Mouse (Mus musculus): ENCODE measurements around the gene Thoc6. TPM values are rescaled to one million over a fixed set of nuclear protein-coding genes. Genes with fewer than 3 reads are reported as not detected.
A peak's percentile ranks its signal among the peaks of the same experiment; 100 is the strongest.

The Thoc6 gene
- polyA plus RNA-seq, 1 experiment from 2014 or later: 51.9 TPM

DNA sequence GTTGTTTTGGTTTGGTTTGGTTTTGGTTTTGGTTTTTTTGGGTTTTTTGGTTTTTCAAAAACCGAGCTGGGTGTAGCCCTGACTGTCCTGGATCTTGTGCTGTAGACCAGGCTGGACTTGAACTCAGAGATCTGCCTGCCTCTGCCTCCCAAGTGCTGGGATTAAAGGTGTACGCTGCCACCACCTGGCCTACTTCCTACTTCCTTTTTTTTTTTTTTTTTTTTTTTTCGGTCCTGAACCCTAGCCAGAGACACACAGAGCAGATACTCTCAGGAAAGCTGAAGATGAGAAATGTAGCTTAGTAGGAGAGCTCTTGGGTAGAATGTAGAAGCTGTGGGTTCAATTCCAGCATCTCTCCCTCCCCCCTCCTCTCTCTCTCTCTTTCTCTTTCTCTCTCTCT, 15.2 kb downstream of the Thoc6 start:
- H3K36me3 ChIP-seq: no peaks in the 10 kb centered on the region

DNA sequence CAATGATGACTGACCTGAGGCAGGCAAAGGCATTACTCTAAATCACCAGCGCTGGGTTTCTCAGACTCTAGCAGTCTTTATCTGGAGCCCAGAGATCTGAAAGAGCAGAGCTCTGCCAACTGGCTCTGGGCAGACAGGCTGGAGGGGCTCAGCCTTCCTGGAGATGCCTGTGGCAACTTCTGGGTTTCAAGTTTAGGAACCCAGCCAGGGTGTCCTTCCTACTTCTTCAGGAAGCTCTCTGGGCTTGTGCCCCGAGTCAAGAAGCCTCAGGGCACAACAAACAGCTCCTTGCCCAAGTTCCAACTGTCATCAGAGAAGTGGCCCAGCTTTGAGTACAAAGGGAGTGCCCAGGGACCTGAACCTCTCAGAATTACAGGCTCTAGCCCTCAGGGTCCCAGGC, 19.3 kb downstream of the Thoc6 start:
- H3K9ac ChIP-seq: no peak overlapping the region
- 56% methylated on average over 2 of the region's 2 CpGs for WGBS

More for the DNA sequence above, 15.2 kb downstream of the Thoc6 start:
- WGBS: 87% methylated on average over 3 of the region's 3 CpGs
- H3K4me1 ChIP-seq (replicated peaks): peaks cover 8% of the 10 kb centered on the region
- no peak overlapping the region for H3K9ac ChIP-seq
- ATAC-seq (ENCODE audit: low read depth): no peak
- no peak overlapping the region for H3K4me3 ChIP-seq
- H3K4me2 ChIP-seq: no peak overlapping the region
- peaks cover 55% of the 10 kb centered on the region for H3K27me3 ChIP-seq
- H3K9me3 ChIP-seq: no peaks in the 10 kb centered on the region
- no peak overlapping the region for H3K27ac ChIP-seq (replicated peaks)

DNA sequence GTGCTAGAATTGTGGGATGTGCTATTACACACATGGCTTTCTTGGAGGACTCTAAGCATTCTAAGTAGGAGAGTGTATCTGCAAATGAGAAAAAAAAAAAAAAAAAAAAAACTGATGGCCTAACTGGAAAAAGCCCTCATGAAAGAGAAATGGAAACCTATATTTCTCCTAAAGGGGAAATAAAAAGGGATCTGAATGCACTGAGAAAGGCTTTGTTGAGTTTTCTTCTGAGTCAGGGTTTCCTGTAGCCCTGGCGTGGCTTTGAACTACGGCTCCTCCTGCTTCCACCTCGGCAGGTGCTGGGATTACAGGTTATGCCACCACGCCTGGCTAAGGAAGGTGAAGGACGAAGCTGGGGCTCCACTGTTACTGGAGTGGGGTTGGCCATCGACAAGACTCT, 19.7 kb downstream of the Thoc6 start:
- Histone ChIP-seq H3K36me3 (no peaks in the 10 kb centered on the region), H3K4me2 (no peak overlapping the region), H3K9ac (no peak overlapping the region), H3K27ac (replicated peaks) (no peak overlapping the region), H3K27me3 (peaks cover 10% of the 10 kb centered on the region), H3K4me3 (no peak overlapping the region), H3K9me3 (no peaks in the 10 kb centered on the region), H3K4me1 (replicated peaks) (no peaks in the 10 kb centered on the region)
- WGBS: 59% methylated on average over 6 of the region's 6 CpGs
- no peak for ATAC-seq (ENCODE audit: low read depth)

More for the DNA sequence above, 19.3 kb downstream of the Thoc6 start:
- H3K4me3 ChIP-seq: no peak overlapping the region
- ATAC-seq (ENCODE audit: low read depth): no peak
- no peaks in the 10 kb centered on the region for H3K9me3 ChIP-seq
- no peaks in the 10 kb centered on the region for H3K4me1 ChIP-seq (replicated peaks)
- H3K4me2 ChIP-seq: no peak overlapping the region
- no peaks in the 10 kb centered on the region for H3K36me3 ChIP-seq
- H3K27me3 ChIP-seq: peaks cover 14% of the 10 kb centered on the region
- H3K27ac ChIP-seq (replicated peaks): no peak overlapping the region

- Histone ChIP-seq H3K4me3 (no peak overlapping the region), H3K36me3 (no peaks in the 10 kb centered on the region), H3K9ac (no peak overlapping the region), H3K4me1 (replicated peaks) (no peaks in the 10 kb centered on the region), H3K27ac (replicated peaks) (no peak overlapping the region), H3K9me3 (no peaks in the 10 kb centered on the region), H3K27me3 (peaks cover 7% of the 10 kb centered on the region; the same call in 1 of the 2 replicates), H3K4me2 (no peak overlapping the region)
- 67% methylated on average over 2 of the region's 2 CpGs for WGBS
- no peak for ATAC-seq (ENCODE audit: low read depth)
Observed at GRCm38 (mm10) chr17:23653324-23653723, 20.4 kb downstream of the Thoc6 start.

DNA sequence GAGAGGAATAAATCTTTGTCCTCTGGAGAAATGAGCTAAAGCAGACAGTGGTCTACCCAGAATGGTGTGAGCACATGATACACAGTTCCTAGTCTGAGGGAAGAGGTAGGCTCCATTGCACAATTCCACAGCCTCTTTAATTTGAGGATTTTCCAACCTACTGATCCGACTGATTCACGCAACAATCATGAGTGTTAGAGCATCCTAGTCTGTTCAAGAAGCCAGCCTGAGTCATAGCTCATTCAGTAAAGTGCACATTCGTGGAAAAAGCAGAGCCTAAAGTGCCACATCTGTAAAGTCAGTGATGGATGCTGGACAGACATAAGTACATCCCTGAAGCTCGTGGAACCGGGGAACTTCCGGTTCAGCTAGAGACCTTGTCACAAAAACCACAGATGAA, 22.3 kb downstream of the Thoc6 start:
- Histone ChIP-seq H3K27ac (replicated peaks) (no peak overlapping the region), H3K4me2 (no peak overlapping the region), H3K27me3 (peaks cover 13% of the 10 kb centered on the region), H3K9me3 (no peaks in the 10 kb centered on the region), H3K36me3 (no peaks in the 10 kb centered on the region), H3K9ac (no peak overlapping the region), H3K4me1 (replicated peaks) (no peaks in the 10 kb centered on the region), H3K4me3 (no peak overlapping the region)
- no peak for ATAC-seq (ENCODE audit: low read depth)
- WGBS: 83% methylated on average over 6 of the region's 6 CpGs

DNA sequence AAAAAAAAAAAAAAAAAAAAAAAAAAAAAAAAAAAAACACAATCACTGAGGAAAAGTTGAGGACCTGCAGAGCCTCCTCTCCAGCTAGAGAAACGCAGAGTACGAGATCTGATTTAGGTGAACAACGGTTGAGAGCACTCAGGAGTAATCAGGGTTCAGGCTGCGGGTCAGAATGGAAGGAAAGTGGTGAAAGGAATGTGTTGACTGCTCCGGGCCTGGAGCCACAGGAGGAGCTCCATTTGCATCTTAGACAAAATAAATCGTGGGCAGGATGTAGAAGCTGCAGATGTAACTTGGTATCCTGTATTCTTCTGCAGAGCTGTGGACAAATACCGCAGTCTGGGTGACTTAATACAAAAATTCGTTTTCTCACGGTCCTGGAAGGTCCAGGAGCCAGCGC, 27.8 kb downstream of the Thoc6 start:
- no peaks in the 10 kb centered on the region for H3K36me3 ChIP-seq

DNA sequence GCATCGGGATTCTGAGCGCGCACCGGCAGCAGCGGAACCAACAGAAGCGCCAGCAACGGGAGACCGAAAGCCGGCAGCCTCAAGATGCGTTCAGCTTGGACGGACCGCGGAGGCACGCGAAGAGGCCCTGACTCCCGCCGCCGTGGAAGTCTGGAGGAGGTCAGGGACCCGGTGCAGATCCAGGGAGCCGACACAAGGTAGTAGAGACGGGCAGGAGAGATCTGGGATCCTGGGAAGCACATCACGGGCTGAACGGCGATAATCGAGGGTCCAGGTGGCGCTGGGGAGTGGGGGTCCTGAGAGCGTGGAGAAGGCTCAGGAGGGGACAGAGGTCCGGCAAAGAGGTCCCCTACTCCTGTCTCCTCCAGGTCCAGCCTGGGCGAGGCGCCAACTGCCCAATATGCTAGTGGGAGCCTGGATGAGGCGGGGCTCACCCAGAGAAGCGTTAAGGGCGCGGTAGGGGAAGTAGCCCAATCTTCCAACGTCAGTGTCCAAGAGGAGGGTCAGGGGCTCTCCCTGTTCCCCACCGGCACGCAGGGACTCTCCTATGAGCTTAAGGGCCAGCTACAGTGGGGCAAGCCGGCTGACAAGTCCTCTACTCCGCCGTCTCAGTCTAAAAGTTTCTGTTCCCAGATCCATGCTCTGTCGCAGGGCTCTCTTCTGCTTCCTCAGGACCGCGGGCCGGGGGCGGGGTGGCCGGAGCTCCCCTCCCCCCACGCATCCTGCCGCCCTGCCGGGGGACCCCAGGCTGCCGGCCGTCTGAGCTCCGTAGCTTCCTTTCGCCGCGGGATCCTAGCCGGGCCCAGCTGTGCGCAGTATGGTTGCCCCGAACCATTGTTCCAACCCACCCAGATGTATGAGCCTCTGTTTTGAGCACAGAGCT, 28.8 kb downstream of the Thoc6 start, which contains the start of gene Mmp25:
Gene Mmp25, minus strand, starts transcription at position 665 of the 883 bp plus-strand sequence.
- H3K4me1 ChIP-seq (replicated peaks): peaks cover 11% of the 10 kb centered on the region
- H3K4me3 ChIP-seq: peak within 1 kb of the TSS; percentile 41
- H3K4me2 ChIP-seq: peak within 1 kb of the TSS; percentile 69
- no peaks in the 10 kb centered on the region for H3K9me3 ChIP-seq
- H3K36me3 ChIP-seq: no peaks in the 10 kb centered on the region
- H3K27ac ChIP-seq (replicated peaks): 0 out of 2 replicates have a peak within 1 kb of the TSS, but pooled peaks have one; percentile 13
- peak; percentile 43 for ATAC-seq (ENCODE audit: low read depth)
- H3K9ac ChIP-seq: peak within 1 kb of the TSS; percentile 63
- H3K27me3 ChIP-seq: peaks cover 42% of the 10 kb centered on the region
- WGBS: under 1% methylated on average over 58 of the region's 58 CpGs

More for the DNA sequence above, 27.8 kb downstream of the Thoc6 start:
- no peak overlapping the region for H3K27ac ChIP-seq (replicated peaks)
- ATAC-seq (ENCODE audit: low read depth): no peak
- H3K4me3 ChIP-seq: no peak overlapping the region
- H3K9ac ChIP-seq: no peak overlapping the region
- H3K4me2 ChIP-seq: no peak overlapping the region
- H3K4me1 ChIP-seq (replicated peaks): peaks cover 11% of the 10 kb centered on the region
- peaks cover 42% of the 10 kb centered on the region for H3K27me3 ChIP-seq
- 32% methylated on average over 10 of the region's 10 CpGs for WGBS
- no peaks in the 10 kb centered on the region for H3K9me3 ChIP-seq

DNA sequence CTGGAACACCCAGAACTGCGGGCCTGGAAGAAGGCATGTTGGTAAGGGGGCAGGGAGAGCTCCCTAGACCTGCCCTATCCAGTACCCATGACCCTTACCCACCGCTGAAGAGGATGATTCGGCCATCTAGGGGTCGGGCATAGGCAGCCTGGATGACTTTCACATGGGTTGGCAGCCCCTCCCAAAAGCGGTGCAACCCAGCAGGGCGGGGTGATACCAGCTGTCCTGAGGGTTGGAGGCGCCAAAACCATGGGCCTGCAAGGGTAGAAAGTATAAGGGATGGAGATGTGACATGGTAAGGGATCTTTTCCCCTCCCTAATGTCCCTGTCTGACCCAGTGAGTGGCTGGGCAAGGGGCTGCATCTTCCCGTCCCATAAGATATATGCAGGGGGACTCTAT, 42.4 kb downstream of the Thoc6 start:
- Histone ChIP-seq H3K9ac (no peak overlapping the region), H3K4me1 (replicated peaks) (peaks cover 5% of the 10 kb centered on the region; the same call in 1 of the 2 replicates), H3K36me3 (no peaks in the 10 kb centered on the region), H3K27ac (replicated peaks) (no peak overlapping the region), H3K9me3 (no peaks in the 10 kb centered on the region), H3K27me3 (no peaks in the 10 kb centered on the region), H3K4me3 (no peak overlapping the region), H3K4me2 (no peak overlapping the region)
- WGBS: 87% methylated on average over 8 of the region's 8 CpGs
- ATAC-seq (ENCODE audit: low read depth): 0 out of 2 replicates have a peak, but pooled peaks have one; percentile 40

- no peak overlapping the region for H3K4me3 ChIP-seq
- H3K27me3 ChIP-seq: no peaks in the 10 kb centered on the region
- H3K9ac ChIP-seq: peak overlapping the region; percentile 53; the same call in 1 of the 2 replicates
- H3K4me2 ChIP-seq: peak overlapping the region; percentile 44
- no peaks in the 10 kb centered on the region for H3K36me3 ChIP-seq
- peak; percentile 83 for ATAC-seq (ENCODE audit: low read depth)
- H3K27ac ChIP-seq (replicated peaks): no peak overlapping the region
- H3K9me3 ChIP-seq: no peaks in the 10 kb centered on the region
- 18% methylated on average over 22 of the region's 22 CpGs for WGBS
- H3K4me1 ChIP-seq (replicated peaks): peaks cover 5% of the 10 kb centered on the region; the same call in 1 of the 2 replicates
Observed at GRCm38 (mm10) chr17:23630195-23631020, 43.3 kb downstream of the Thoc6 start.

GRCm38 (mm10) chr17:23627813-23628212, 45.9 kb downstream of the Thoc6 start:
- Histone ChIP-seq H3K9me3 (no peaks in the 10 kb centered on the region), H3K4me3 (no peak overlapping the region), H3K9ac (no peak overlapping the region), H3K4me2 (no peak overlapping the region), H3K36me3 (no peaks in the 10 kb centered on the region), H3K27ac (replicated peaks) (no peak overlapping the region), H3K4me1 (replicated peaks) (peaks cover 5% of the 10 kb centered on the region; the same call in 1 of the 2 replicates), H3K27me3 (no peaks in the 10 kb centered on the region)
- no peak for ATAC-seq (ENCODE audit: low read depth)
- WGBS: 42% methylated on average over 7 of the region's 7 CpGs

- WGBS: 84% methylated on average over 7 of the region's 7 CpGs
- H3K36me3 ChIP-seq: no peaks in the 10 kb centered on the region
- no peak overlapping the region for H3K27ac ChIP-seq (replicated peaks)
- H3K4me1 ChIP-seq (replicated peaks): no peaks in the 10 kb centered on the region
- ATAC-seq (ENCODE audit: low read depth): no peak
- H3K4me3 ChIP-seq: no peak overlapping the region
- H3K27me3 ChIP-seq: peaks cover 5% of the 10 kb centered on the region; the same call in 1 of the 2 replicates
- no peak overlapping the region for H3K9ac ChIP-seq
- H3K4me2 ChIP-seq: no peak overlapping the region
- H3K9me3 ChIP-seq: no peaks in the 10 kb centered on the region
Observed at GRCm38 (mm10) chr17:23620351-23620750, 53.3 kb downstream of the Thoc6 start.
